Mouse (Mus musculus): ENCODE results near the gene Ndufaf8.

DNA sequence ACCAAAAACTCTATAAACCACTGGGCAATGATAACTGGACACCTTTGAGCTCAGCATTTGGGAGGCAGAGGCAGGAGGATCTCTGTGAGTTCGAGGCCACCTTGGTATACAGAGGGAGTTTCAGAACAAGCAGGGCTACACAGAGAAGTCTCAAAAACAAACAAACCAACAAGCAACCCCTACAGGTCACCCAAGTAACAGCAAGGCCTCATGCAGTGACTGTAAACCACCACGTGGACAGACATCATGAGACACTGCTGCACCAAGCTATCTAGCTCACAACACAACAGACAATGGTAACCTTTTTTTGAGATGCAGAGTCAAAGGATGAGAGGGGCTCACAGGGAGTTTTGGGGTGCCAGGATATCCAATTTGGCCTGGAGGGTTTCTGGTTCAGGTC lies 28.1 kb downstream of the Ndufaf8 start:
- TF ChIP-seq CTCF (IDR thresholded peaks at IDR 0.05; ENCODE audit: borderline replicate concordance, insufficient read depth, low read length) (no peak), POLR2A (IDR thresholded peaks at IDR 0.05; ENCODE audit: low read depth, low read length) (no peak)
